Mouse (Mus musculus) ES-E14 (cell line): ENCODE data around the gene Pappa2. TPM values are rescaled to one million over a fixed set of nuclear protein-coding genes. Genes with fewer than 3 reads are reported as not detected.

Source experiments
- DNase-seq: peaks from one replicate; pipeline ENCODE4 v3.0.0-alpha.2; 2013; ENCODE audit warnings: low read depth, low spot score
- H3K27ac ChIP-seq: 2 replicates; pipeline ENCODE4 v1.5.1; 2012; ENCODE audit warnings: low read depth, mild to moderate bottlenecking, low read length, moderate library complexity, mixed read lengths; ENCODE audit not compliant: poor library complexity, insufficient read depth, severe bottlenecking
- H3K36me3 ChIP-seq: 2 replicates; pipeline ENCODE4 v1.6.1; 2012; ENCODE audit warnings: mild to moderate bottlenecking, low read length, moderate library complexity, mixed read lengths; ENCODE audit not compliant: control insufficient read depth, poor library complexity, insufficient read depth, severe bottlenecking
- H3K4me1 ChIP-seq, 2 experiments: fragments of 150-350 bp in 1 of 2; sonication (generic) in 1 of 2; 2 replicates each; pipeline ENCODE4 v1.6.1; 2012; ENCODE audit warnings: low read length in 2 of 2, mild to moderate bottlenecking in 1 of 2, mixed read lengths in 1 of 2; ENCODE audit not compliant: control insufficient read depth in 2 of 2, insufficient read depth in 2 of 2, poor library complexity in 1 of 2
- H3K4me3 ChIP-seq, 2 experiments: fragments of 150-350 bp in 1 of 2; sonication (generic) in 1 of 2; 2 replicates each; pipeline ENCODE4 v1.5.1; 2012; ENCODE audit warnings: low read length in 2 of 2, low read depth in 1 of 2, mild to moderate bottlenecking in 1 of 2, mixed read lengths in 1 of 2; ENCODE audit not compliant: insufficient read depth in 1 of 2, poor library complexity in 1 of 2, severe bottlenecking in 1 of 2
- H3K9ac ChIP-seq: 2 replicates; pipeline ENCODE4 v1.6.1; 2012; ENCODE audit warnings: low read depth, mild to moderate bottlenecking, low read length, mixed read lengths; ENCODE audit not compliant: poor library complexity, insufficient read depth, severe bottlenecking
- H3K9me3 ChIP-seq: fragments of 150-350 bp; sonication (generic); 2 replicates; pipeline ENCODE4 v1.6.1; 2012; ENCODE audit warnings: low read depth, mild to moderate bottlenecking, low read length; ENCODE audit not compliant: control insufficient read depth, insufficient read depth
- CHD2 ChIP-seq: IDR thresholded peaks from 2 replicates; pipeline ENCODE4 v1.6.1; 2014; ENCODE audit warnings: mild to moderate bottlenecking, low read depth, low read length, inconsistent platforms
- HCFC1 ChIP-seq: IDR thresholded peaks from 2 replicates; pipeline ENCODE4 v1.6.1; 2012; ENCODE audit warnings: low read length, inconsistent platforms, borderline replicate concordance; ENCODE audit not compliant: insufficient read depth
- MAFK ChIP-seq: IDR thresholded peaks from 2 replicates; pipeline ENCODE4 v1.6.1; 2014; ENCODE audit warnings: mild to moderate bottlenecking, low read depth, low read length, inconsistent platforms; ENCODE audit not compliant: insufficient read depth
- ZC3H11A ChIP-seq: IDR thresholded peaks from 2 replicates; pipeline ENCODE4 v1.6.1; 2012; ENCODE audit warnings: low read depth, mild to moderate bottlenecking, inconsistent platforms, low read length, borderline replicate concordance
- ZNF384 ChIP-seq: IDR thresholded peaks from 2 replicates; pipeline ENCODE4 v1.6.1; 2012; ENCODE audit warnings: low read depth, low read length, inconsistent platforms
- in situ Hi-C, 2 experiments: fragments of 600-800 bp; cut with MboI; formaldehyde crosslinking; loops; one replicate each; pipeline ENCODE4 v1.15.1; 2025; ENCODE audit warnings: low sequenced_read_pairs in 2 of 2, inconsistent platforms in 1 of 2; ENCODE audit not compliant: unreplicated experiment in 2 of 2
- total RNA-seq: library from RNA; depleted of rRNA; stranded (reverse); fragments of 300-350 nt; gene quantifications from 2 replicates; pipeline ENCODE4 v1.2.3, GENCODE M21; 2012

The Pappa2 gene
- total RNA-seq, 1 experiment, result not detected

- Histone ChIP-seq H3K27ac (no peak overlapping the region), H3K4me3 (no peak overlapping the region), H3K9ac (no peak overlapping the region), H3K36me3 (no peaks in the 10 kb centered on the region), H3K4me1 (no peaks in the 10 kb centered on the region), H3K9me3 (no peaks in the 10 kb centered on the region)
- TF ChIP-seq MAFK (no peak), ZC3H11A (peak; percentile 76; the same call in 1 of the 2 replicates)
- DNase-seq, result peak; percentile 35
- in situ Hi-C loops, result loop anchor here in 1 of 2 experiments (5.0 to 10.0 kb wide), 2 partner anchors 285 to 467 kb away; no protein-coding TSS in a partner anchor
Measured at GRCm38 (mm10) chr1:158669971-158670592, 310.2 kb downstream of the Pappa2 start.

- in situ Hi-C loops, result no loop called here
- no peak overlapping the region for H3K27ac ChIP-seq
- no peak overlapping the region for H3K9ac ChIP-seq
- H3K4me1 ChIP-seq, result no peaks in the 10 kb centered on the region
- TF ChIP-seq ZNF384 (no peak), CHD2 (no peak), HCFC1 (no peak), MAFK (no peak), ZC3H11A (no peak)
- no peaks in the 10 kb centered on the region for H3K9me3 ChIP-seq
- no peaks in the 10 kb centered on the region for H3K36me3 ChIP-seq
- no peak for DNase-seq
- H3K4me3 ChIP-seq, result no peak overlapping the region
Measured at GRCm38 (mm10) chr1:158666001-158666400, 314.3 kb downstream of the Pappa2 start.
